Mouse (Mus musculus): ENCODE data around the gene Wdr24. TPM values are rescaled to one million over a fixed set of nuclear protein-coding genes. Genes with fewer than 3 reads are reported as not detected.
A peak's percentile ranks its signal among the peaks of the same experiment; 100 is the strongest.
"Not testable (repeated sequence)": the region's sequence is repeated elsewhere in the genome, so short reads cannot be mapped to it uniquely, and the experiment has no call there.

Gene Wdr24
- polyA plus RNA-seq, 1 experiment from 2014 or later, result 24.3 TPM

DNA sequence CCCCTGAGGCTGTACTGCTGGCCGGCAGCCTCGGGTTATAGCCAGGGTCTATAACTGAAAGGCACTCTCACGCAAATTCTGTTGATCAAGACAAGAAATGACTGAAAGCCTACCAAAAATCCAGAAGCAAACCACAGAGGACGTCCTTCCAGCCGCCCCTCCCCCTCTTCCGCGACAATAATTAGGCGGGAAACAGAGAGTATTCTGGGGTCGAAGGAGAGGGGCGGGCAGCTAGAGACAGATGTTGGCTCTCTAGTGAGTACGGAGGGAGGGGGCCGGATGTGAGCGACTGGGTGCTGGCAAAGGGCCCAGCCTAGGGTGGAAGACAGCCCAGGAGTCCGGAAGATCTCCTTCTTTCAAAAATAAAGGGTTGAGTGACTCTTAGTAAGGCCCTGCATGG lies 30.8 kb upstream of the Wdr24 start, which contains the start of gene Fam173a:
Fam173a (minus strand) TSS at position 287 of the 400 bp plus-strand sequence.
- Histone ChIP-seq H3K9ac (peak within 1 kb of the TSS; percentile 33), H3K27me3 (replicated peaks) (no peaks in the 10 kb centered on the region), H3K9me3 (no peaks in the 10 kb centered on the region), H3K36me3 (no peaks in the 10 kb centered on the region), H3K4me1 (peaks cover 36% of the 10 kb centered on the region), H3K4me2 (peak within 1 kb of the TSS; percentile 79), H3K27ac (peak within 1 kb of the TSS; percentile 95), H3K4me3 (replicated peaks) (peak within 1 kb of the TSS; percentile 74)
- WGBS, result under 1% methylated on average over 14 of the region's 14 CpGs
- peak; percentile 59 for ATAC-seq (ENCODE audit: insufficient read depth, low FRiP score, low read depth)

DNA sequence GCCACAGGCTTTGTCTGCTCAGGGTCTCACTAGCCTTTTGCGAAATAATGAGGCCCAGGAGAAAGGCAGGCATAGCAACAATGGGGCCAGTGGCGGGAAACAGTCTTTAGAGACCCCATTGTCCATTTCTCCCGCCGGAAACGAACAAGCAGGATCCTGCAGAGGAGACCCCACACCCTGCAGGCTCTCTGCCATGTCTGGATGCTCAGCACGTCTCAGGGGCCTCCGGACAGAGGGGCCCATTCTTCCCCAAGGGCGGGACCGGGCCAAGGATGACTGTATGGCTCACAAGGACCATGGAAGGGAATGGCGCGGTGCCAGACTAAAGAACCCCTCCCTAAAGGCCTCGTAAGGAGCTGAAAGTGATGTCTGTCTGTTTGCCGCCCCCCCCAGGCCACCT lies 29.2 kb upstream of the Wdr24 start:
- Histone ChIP-seq H3K4me1 (peaks cover 36% of the 10 kb centered on the region), H3K27ac (no peak overlapping the region), H3K4me2 (no peak overlapping the region), H3K36me3 (no peaks in the 10 kb centered on the region), H3K4me3 (replicated peaks) (no peak overlapping the region), H3K9me3 (no peaks in the 10 kb centered on the region), H3K27me3 (replicated peaks) (no peaks in the 10 kb centered on the region), H3K9ac (no peak overlapping the region)
- no peak for ATAC-seq (ENCODE audit: insufficient read depth, low FRiP score, low read depth)
- WGBS, result 69% methylated on average over 13 of the region's 13 CpGs

DNA sequence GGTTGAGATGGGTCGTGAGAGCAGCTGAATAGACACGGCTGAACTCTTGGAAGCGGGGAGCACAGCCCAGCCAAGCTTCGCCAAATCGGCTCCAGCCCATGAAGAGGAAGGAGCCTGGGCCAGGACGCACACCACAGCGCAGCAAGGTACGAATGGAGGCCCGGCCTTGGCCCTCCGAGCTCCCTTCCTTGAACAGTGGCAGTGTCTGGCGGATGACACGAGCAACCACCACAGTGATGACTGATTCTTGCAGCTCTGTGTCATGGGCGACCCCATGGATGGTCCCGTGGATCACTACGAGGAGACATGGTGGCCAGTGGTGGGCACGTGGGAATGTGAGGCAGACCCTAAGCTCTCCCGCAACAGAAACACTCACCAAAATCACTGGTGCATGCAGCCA lies 28.4 kb upstream of the Wdr24 start:
- Histone ChIP-seq H3K4me3 (replicated peaks) (no peak overlapping the region), H3K9ac (no peak overlapping the region), H3K27ac (0 out of 2 replicates have a peak overlapping the region, but pooled peaks have one; percentile 11), H3K4me2 (peak overlapping the region; percentile 91), H3K4me1 (peaks cover 36% of the 10 kb centered on the region), H3K36me3 (no peaks in the 10 kb centered on the region), H3K27me3 (replicated peaks) (no peaks in the 10 kb centered on the region), H3K9me3 (no peaks in the 10 kb centered on the region)
- 86% methylated on average over 17 of the region's 17 CpGs for WGBS
- ATAC-seq (ENCODE audit: insufficient read depth, low FRiP score, low read depth), result no peak

DNA sequence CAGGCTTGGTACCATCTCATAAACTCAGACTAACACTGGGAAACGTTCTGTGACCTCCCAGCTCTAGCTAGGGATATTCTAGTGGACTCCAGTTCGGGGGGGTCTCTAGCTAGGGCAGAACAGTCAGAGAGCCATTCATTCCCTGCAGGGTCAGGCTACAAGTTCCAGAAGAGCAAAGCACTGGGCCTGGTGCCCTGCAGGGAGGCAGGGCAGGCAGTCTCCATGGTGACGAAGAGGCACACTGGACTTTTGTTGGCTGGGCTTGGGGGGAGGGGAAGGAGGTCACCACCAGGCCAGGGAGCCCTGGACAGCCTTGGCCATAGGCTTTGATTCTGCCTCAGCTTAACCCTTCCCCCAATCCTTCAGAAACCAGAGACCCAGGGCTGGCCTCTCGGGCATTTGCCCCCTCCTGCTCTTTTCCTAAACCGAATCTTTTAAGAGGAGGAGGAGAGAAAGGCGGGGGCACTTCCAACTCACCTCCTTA lies 27.8 kb upstream of the Wdr24 start, which contains the start of gene AC134908.4:
AC134908.4 (minus strand) TSS at position 51 of the 484 bp plus-strand sequence.
- peak within 1 kb of the TSS; percentile 85 for H3K4me3 ChIP-seq (replicated peaks)
- whole genome bisulfite sequencing, result 31% methylated on average over 6 of the region's 6 CpGs

DNA sequence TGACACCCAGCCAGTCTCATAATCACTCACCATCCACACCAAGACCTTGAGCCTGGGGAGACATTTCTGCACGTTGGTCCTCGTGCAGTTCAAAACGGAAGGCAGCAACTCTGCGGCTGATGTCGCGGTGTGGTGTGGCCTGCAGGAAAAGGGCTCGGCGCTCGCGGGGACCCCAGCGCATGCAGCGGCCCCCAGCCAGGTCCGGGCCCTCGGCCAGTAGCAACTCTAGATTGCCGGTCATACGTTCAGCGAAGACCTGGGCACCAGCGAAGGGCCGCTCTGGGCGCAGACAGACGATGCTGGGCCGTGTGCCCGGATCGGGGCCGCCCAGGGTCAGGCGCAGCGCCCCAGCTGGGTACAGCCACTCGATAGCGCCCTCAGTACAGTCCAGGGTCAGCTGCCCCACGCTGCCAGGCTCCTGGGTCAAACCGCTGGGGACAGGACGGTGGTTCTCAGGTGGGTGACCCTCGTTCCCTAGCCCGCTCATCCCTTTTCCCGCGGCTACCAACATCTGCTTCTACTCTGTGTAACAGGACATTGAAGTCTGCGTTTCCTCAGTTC lies 27.1 kb upstream of the Wdr24 start:
- peaks cover 28% of the 10 kb centered on the region for H3K4me1 ChIP-seq
- peak overlapping the region; percentile 61 for H3K9ac ChIP-seq
- H3K4me2 ChIP-seq, result peak overlapping the region; percentile 91
- ATAC-seq (ENCODE audit: insufficient read depth, low FRiP score, low read depth), result no peak
- no peaks in the 10 kb centered on the region for H3K36me3 ChIP-seq
- peak overlapping the region; percentile 85 for H3K4me3 ChIP-seq (replicated peaks)
- H3K27me3 ChIP-seq (replicated peaks), result no peaks in the 10 kb centered on the region
- peak overlapping the region; percentile 27 for H3K27ac ChIP-seq
- no peaks in the 10 kb centered on the region for H3K9me3 ChIP-seq
- 3% methylated on average over 37 of the region's 37 CpGs for WGBS

More for the DNA sequence above, 27.8 kb upstream of the Wdr24 start, which contains the start of gene AC134908.4:
- Histone ChIP-seq H3K27ac (peak within 1 kb of the TSS; percentile 27), H3K4me1 (peaks cover 34% of the 10 kb centered on the region), H3K27me3 (replicated peaks) (no peaks in the 10 kb centered on the region), H3K9ac (peak within 1 kb of the TSS; percentile 61), H3K9me3 (no peaks in the 10 kb centered on the region), H3K4me2 (peak within 1 kb of the TSS; percentile 91), H3K36me3 (no peaks in the 10 kb centered on the region)
- ATAC-seq (ENCODE audit: insufficient read depth, low FRiP score, low read depth), result no peak

DNA sequence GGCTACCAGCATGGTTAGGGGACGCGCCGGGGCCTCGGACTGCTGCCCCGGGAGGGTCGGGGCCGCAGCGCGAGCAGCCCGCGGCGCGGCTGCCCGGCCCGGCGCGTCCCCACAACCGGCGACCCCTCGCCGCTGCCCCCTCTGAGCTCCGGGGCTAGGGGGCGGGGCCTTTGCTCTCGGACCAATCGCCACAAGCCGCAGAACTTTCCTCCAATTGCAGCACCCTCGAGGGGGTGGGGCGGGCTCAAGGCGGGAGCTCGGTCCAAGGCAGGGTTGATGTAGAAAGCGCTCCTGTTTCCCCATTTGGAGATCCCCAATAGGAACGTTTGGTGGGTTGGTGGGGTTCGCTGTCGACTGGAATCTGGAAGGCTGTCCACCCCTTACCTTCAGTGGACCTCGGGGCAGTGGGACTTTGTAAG lies 26.5 kb upstream of the Wdr24 start, which contains the start of gene Metrn:
Metrn (minus strand) TSS at position 186 of the 419 bp plus-strand sequence.
- Histone ChIP-seq H3K4me2 (peak within 1 kb of the TSS; percentile 91), H3K4me3 (replicated peaks) (peak within 1 kb of the TSS; percentile 85), H3K9me3 (no peaks in the 10 kb centered on the region), H3K27ac (peak within 1 kb of the TSS; percentile 27), H3K27me3 (replicated peaks) (no peaks in the 10 kb centered on the region), H3K9ac (peak within 1 kb of the TSS; percentile 61), H3K36me3 (no peaks in the 10 kb centered on the region), H3K4me1 (peaks cover 24% of the 10 kb centered on the region)
- WGBS, result under 1% methylated on average over 34 of the region's 35 CpGs
- ATAC-seq (ENCODE audit: insufficient read depth, low FRiP score, low read depth), result peak; percentile 78

DNA sequence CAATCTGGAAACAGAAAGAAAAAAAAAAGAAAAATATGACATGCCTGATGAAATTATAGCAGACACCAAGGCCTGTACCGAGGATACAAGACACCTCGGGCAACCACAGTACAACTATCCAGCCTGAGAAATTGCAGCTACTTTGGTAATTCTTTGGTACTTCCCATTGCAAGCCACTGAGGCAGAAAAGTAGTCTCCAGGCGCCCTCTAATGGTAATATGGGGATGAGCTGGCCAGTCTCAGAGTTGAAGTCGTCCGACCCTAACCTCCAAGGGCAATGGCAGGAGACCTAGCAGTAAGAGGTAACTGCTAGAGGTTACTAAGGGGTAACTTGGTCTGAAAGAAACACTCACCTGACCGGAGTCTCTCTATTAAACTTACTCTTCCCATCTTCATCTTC lies 22.4 kb upstream of the Wdr24 start:
- Histone ChIP-seq H3K4me3 (replicated peaks) (no peak overlapping the region), H3K27me3 (replicated peaks) (0 out of 2 replicates have a peak, but pooled peaks cover 9% of the 10 kb centered on the region), H3K36me3 (no peaks in the 10 kb centered on the region), H3K9ac (no peak overlapping the region), H3K4me1 (peaks cover 5% of the 10 kb centered on the region), H3K27ac (no peak overlapping the region), H3K4me2 (no peak overlapping the region), H3K9me3 (no peaks in the 10 kb centered on the region)
- whole genome bisulfite sequencing, result 3% methylated on average over 6 of the region's 6 CpGs
- ATAC-seq (ENCODE audit: insufficient read depth, low FRiP score, low read depth), result no peak

DNA sequence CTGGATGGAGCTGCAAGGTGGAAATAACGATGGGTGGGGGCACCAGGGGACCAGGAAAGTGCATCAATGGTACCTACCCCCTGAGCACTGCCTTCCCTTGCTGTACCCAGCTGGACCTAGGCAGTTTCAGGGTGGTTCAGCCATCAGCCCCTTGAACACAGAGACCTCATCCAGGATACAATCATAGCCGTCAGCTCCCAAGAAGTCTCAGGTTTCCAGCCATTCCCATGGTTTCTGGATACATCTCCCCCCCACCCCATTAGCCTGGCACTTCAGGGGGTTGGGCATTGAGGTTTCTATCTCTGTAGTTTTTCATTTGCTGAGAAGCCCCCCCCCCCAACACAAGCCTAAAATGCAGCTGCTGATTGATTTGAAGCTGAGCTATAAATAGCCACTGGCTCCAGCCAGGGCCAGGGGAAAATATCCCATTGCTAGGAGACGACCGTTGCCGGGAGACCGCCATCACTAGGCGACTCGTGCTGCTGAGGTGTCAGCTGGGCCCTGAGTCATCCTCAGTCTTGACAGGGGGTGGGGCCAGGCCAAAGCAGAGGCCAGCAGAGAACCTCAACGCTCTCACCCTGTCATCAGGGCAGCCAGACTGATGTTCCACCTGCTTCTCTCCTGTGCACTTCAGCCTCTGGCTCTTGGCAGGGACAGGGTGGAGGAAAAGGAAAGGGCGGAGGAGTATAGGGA lies 20.5 kb upstream of the Wdr24 start:
- H3K27me3 ChIP-seq (replicated peaks), result 0 out of 2 replicates have a peak, but pooled peaks cover 11% of the 10 kb centered on the region
- no peaks in the 10 kb centered on the region for H3K36me3 ChIP-seq
- WGBS, result 7% methylated on average over 10 of the region's 10 CpGs
- no peak overlapping the region for H3K4me3 ChIP-seq (replicated peaks)
- no peak overlapping the region for H3K9ac ChIP-seq
- no peak for ATAC-seq (ENCODE audit: insufficient read depth, low FRiP score, low read depth)
- H3K4me1 ChIP-seq, result no peaks in the 10 kb centered on the region
- H3K4me2 ChIP-seq, result no peak overlapping the region
- no peaks in the 10 kb centered on the region for H3K9me3 ChIP-seq
- H3K27ac ChIP-seq, result no peak overlapping the region

DNA sequence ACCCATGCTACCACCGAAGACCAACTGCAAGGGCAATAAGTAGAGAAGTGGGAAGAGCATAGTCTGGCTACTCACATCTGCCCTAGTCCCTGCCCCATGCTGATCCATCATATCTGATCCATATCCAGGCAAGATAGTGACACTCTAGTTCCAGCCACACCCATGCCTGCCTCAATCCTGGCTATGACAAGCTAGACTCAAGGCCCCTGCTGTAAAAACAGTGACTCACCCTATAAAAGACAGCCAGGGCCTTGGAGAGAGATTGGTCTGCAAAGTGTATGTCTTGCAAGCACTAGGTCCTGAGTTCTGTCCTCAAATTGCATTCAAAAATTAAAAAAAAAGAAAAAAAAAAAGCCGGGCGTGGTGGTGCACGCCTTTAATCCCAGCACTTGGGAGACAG lies 16.9 kb upstream of the Wdr24 start:
- Histone ChIP-seq H3K27ac (no peak overlapping the region), H3K4me3 (replicated peaks) (no peak overlapping the region), H3K9me3 (no peaks in the 10 kb centered on the region), H3K27me3 (replicated peaks) (peaks cover 46% of the 10 kb centered on the region), H3K9ac (no peak overlapping the region), H3K36me3 (no peaks in the 10 kb centered on the region), H3K4me2 (no peak overlapping the region), H3K4me1 (peaks cover 4% of the 10 kb centered on the region; the same call in 1 of the 2 replicates)
- no peak for ATAC-seq (ENCODE audit: insufficient read depth, low FRiP score, low read depth)
- WGBS, result 75% methylated on average over 4 of the region's 4 CpGs

DNA sequence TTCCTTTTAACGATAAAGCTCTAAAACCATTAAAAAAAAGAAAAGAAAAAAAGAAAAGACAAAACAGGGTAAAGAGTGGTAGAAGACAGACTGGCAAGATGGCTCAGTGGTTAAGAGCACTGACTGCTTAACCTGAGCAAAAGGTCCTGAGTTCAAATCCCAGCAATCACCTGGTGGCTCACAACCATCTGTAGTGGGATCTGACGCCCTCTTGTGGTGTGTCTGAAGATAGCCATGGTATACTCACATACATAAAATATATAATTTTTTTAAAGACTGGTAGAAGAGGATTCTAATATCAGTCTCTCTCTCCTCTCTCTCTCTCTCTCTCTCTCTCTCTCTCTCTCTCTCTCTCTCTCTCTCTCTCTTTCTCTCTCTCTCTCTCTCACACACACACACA lies 16.0 kb upstream of the Wdr24 start:
- H3K27ac ChIP-seq; H3K9ac ChIP-seq; ATAC-seq (ENCODE audit: insufficient read depth, low FRiP score, low read depth); H3K4me1 ChIP-seq; H3K4me2 ChIP-seq; H3K4me3 ChIP-seq (replicated peaks); H3K36me3 ChIP-seq; H3K9me3 ChIP-seq: not testable (repeated sequence)
- 27% methylated on average over 2 of the region's 2 CpGs for WGBS
- H3K27me3 ChIP-seq (replicated peaks), result peaks cover 46% of the 10 kb centered on the region

DNA sequence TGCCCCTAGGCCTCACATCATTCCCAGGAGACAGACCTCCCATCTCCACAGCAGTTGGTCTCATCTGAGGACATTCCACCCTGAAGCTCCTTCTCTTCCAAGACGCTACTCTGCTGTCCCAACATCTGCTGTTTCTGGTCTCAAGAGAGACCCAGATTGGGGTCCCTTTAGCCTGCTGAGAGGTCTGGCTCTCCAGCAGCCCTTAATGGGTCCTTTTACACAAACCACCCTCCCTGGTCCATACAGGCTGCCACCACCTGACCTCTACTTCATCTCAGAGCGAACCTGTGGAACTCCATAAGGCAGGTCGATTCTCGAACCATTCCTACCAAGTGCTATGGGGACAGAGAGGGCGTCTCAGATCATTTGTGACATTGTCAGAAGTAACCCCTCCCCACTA lies 15.4 kb upstream of the Wdr24 start:
- H3K9ac ChIP-seq, result no peak overlapping the region
- 35% methylated on average over 5 of the region's 5 CpGs for WGBS
- H3K36me3 ChIP-seq, result no peaks in the 10 kb centered on the region
- no peak overlapping the region for H3K27ac ChIP-seq
- H3K4me1 ChIP-seq, result peaks cover 5% of the 10 kb centered on the region; the same call in 1 of the 2 replicates
- H3K4me3 ChIP-seq (replicated peaks), result no peak overlapping the region; the same call in 1 of the 2 replicates
- H3K9me3 ChIP-seq, result no peaks in the 10 kb centered on the region
- ATAC-seq (ENCODE audit: insufficient read depth, low FRiP score, low read depth), result no peak
- H3K27me3 ChIP-seq (replicated peaks), result peaks cover 47% of the 10 kb centered on the region
- peak overlapping the region; percentile 98 for H3K4me2 ChIP-seq
